Mouse (Mus musculus): ENCODE results near the gene Fyn.

GRCm38 (mm10) chr10:39583718-39584117 lies 215.1 kb downstream of the Fyn start:
- TF ChIP-seq CTCF (IDR thresholded peaks at IDR 0.05; ENCODE audit: borderline replicate concordance, insufficient read depth, low read length), result no peak
- no peak for TF ChIP-seq POLR2A (IDR thresholded peaks at IDR 0.05; ENCODE audit: low read depth, low read length)

All from embryonic fibroblast, embryonic 13.5 days (primary cell).